Mouse (Mus musculus) bone marrow macrophage, adult 2 months (primary cell): ENCODE results near the gene Tmem178b.

Experiments
- CTCF ChIP-seq: IDR thresholded peaks from 2 replicates; pipeline ENCODE4 v1.5.1; 2012; ENCODE audit warnings: low read depth, mild to moderate bottlenecking, low read length, moderate library complexity
- POLR2A ChIP-seq: IDR thresholded peaks from 2 replicates; pipeline ENCODE4 v1.6.1; 2012; ENCODE audit warnings: mild to moderate bottlenecking, low read depth, low read length, borderline replicate concordance

DNA sequence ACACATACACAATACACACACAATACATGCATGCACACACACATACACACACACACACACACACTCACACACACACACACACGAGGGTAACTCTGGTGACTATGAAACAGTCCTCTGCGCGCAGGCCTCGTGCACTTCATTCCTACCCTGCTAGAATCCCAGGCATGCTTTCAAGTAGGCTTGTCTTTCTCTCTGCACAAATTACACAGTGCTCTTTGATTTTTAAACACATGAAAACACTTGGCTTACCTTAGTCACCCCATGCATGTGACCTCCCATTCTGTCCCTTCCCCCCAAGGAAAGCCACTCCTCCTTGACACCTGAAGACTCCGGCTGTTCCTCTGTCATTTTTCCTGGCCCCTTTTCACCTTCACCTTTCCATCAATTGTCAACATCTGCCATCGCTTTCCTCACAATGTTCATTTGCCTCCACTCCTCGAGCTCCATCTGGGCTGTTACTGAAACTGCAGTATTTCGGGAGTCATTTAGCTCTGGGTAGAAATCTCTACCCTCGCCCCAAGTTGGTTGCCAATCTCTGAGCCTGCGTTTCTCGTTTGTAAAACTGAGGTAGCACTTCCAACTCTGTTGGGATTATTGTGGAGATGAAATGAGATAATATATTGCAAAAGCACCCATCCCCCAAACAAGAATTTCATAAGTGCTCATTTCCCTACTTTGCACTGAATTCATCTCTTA is 352.7 kb downstream of the Tmem178b start:
- TF ChIP-seq POLR2A (no peak), CTCF (no peak)
